ENCODE assay signal across 9 mouse cellular contexts in the genomic region with DNA sequence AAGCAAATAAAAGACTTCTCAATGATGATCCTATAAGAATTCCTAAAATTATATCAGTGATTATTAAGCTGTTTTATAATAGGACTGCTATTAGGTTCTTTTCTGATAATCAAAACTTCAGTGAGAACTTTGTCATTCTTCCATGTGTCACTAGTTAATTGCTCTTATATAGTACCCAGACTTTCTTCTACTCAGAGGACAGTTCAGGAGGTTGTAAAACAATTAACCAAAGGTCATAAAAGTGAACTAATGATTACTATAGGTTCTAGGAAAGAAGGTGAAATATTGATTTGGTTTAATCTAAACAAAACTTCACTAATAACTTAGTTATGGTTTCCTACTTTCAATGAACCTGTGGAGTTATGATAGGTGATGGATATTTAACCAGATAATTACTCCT.
A peak's percentile ranks its signal among the peaks of the same experiment; 100 is the strongest.
ATAC-seq and TF ChIP-seq lines count a peak whose summit lies in the region.
"Had no signal": no experiment of that assay in that cellular context is flagged by ENCODE, and none has a peak within 500 bp of the region (broad histone marks: within the 10 kb centered on the region; RNA-seq: fewer than 3 reads in every experiment).

No protein-coding gene starts in this region.

- H3K36me3 ChIP-seq in intestine, embryonic 15.5 days, result no peaks in the 10 kb centered on the region
- H3K36me3 ChIP-seq in intestine, postnatal 0 days (ENCODE audit: control insufficient read depth, insufficient read depth), result no peaks in the 10 kb centered on the region
- H3K36me3 ChIP-seq in intestine, embryonic 16.5 days (ENCODE audit: control insufficient read depth, insufficient read depth, low read length), result no peaks in the 10 kb centered on the region
- H3K36me3 ChIP-seq: G1E had no signal

- H3K4me1 ChIP-seq in intestine, embryonic 15.5 days (replicated peaks), result no peaks in the 10 kb centered on the region
- H3K4me1 ChIP-seq in intestine, postnatal 0 days (replicated peaks; ENCODE audit: control insufficient read depth, insufficient read depth, low read length), result no peaks in the 10 kb centered on the region
- no peaks in the 10 kb centered on the region for H3K4me1 ChIP-seq in intestine, embryonic 16.5 days (ENCODE audit: control insufficient read depth, insufficient read depth, low read length)

- TF ChIP-seq CTCF in intestine, postnatal 0 days (IDR thresholded peaks at IDR 0.05; ENCODE audit: low read depth), result no peak

- H3K4me3 ChIP-seq in intestine, embryonic 15.5 days (replicated peaks), result no peak overlapping the region
- no peak overlapping the region for H3K4me3 ChIP-seq in intestine, postnatal 0 days (ENCODE audit: low read depth, low read length)
- no peak overlapping the region for H3K4me3 ChIP-seq in intestine, embryonic 16.5 days (ENCODE audit: low read length)

- no peak overlapping the region for H3K27ac ChIP-seq in intestine, embryonic 15.5 days
- H3K27ac ChIP-seq in intestine, postnatal 0 days (ENCODE audit: low read depth, low read length), result no peak overlapping the region
- no peak overlapping the region for H3K27ac ChIP-seq in intestine, embryonic 16.5 days (ENCODE audit: low read length)

- no peaks in the 10 kb centered on the region for H3K9me3 ChIP-seq in intestine, embryonic 15.5 days
- H3K9me3 ChIP-seq in intestine, postnatal 0 days (ENCODE audit: control insufficient read depth), result no peaks in the 10 kb centered on the region
- no peaks in the 10 kb centered on the region for H3K9me3 ChIP-seq in intestine, embryonic 16.5 days (ENCODE audit: control insufficient read depth, low read length)
- H3K9me3 ChIP-seq: G1E had no signal

- no peak overlapping the region for H3K9ac ChIP-seq in intestine, embryonic 15.5 days
- no peak overlapping the region for H3K9ac ChIP-seq in intestine, postnatal 0 days (ENCODE audit: low read depth, low read length)
- no peak overlapping the region for H3K9ac ChIP-seq in intestine, embryonic 16.5 days (ENCODE audit: low read depth, low read length)

- ATAC-seq in intestine, embryonic 15.5 days, result peak; percentile 59; the same call in 1 of the 2 replicates
- no peak for ATAC-seq in intestine, postnatal 0 days
- ATAC-seq in intestine, embryonic 16.5 days, result peak; percentile 56; the same call in 1 of the 2 replicates
- no peak for ATAC-seq in monocyte, adult 5-6 weeks (replicated peaks; ENCODE audit: insufficient number of reproducible peaks, low FRiP score, low TSS enrichment, poor library complexity, severe bottlenecking)
- ATAC-seq: activated CD4-positive, CD25-positive, alpha-beta regulatory T cell, adult 4 months; CD4-positive, CD25-positive, alpha-beta regulatory T cell, adult 4 months; Patski had no signal

- H3K4me2 ChIP-seq in intestine, embryonic 15.5 days (replicated peaks), result no peak overlapping the region
- no peak overlapping the region for H3K4me2 ChIP-seq in intestine, postnatal 0 days (replicated peaks; ENCODE audit: low read depth)
- H3K4me2 ChIP-seq in intestine, embryonic 16.5 days (ENCODE audit: low read depth, low read length), result no peak overlapping the region

- H3K27me3 ChIP-seq in intestine, embryonic 15.5 days (replicated peaks), result no peaks in the 10 kb centered on the region
- no peaks in the 10 kb centered on the region for H3K27me3 ChIP-seq in intestine, postnatal 0 days (replicated peaks; ENCODE audit: control insufficient read depth, insufficient read depth, low read length)
- H3K27me3 ChIP-seq in intestine, embryonic 16.5 days (replicated peaks; ENCODE audit: control insufficient read depth, insufficient read depth, low read length), result no peaks in the 10 kb centered on the region
- H3K27me3 ChIP-seq: CH12.LX, Patski had no signal

Comparison
In these comparisons a context has a peak if more than half of its experiments do, and no peak if none do; other contexts are left out.
1. ATAC-seq: peak in intestine, embryonic 15.5 days (single experiment) and intestine, embryonic 16.5 days (single experiment); none in intestine, postnatal 0 days (single experiment) and monocyte, adult 5-6 weeks (single experiment).